Mouse (Mus musculus) stomach, embryonic 15.5 days (tissue): ENCODE measurements around the gene Sf3b1. TPM values are rescaled to one million over a fixed set of nuclear protein-coding genes. Genes with fewer than 3 reads are reported as not detected.
"Not testable (repeated sequence)": the region's sequence is repeated elsewhere in the genome, so short reads cannot be mapped to it uniquely, and the experiment has no call there.

Experiments used
- ATAC-seq: fragments of 200-750 bp; cut with Nextera tagmentation; 2 replicates; pipeline ENCODE4 v1.8.0; 2017; ENCODE audit warnings: low read depth, moderate number of reproducible peaks, moderate TSS enrichment; ENCODE audit not compliant: insufficient read depth, low FRiP score
- H3K27ac ChIP-seq: fragments of 300-500 bp; sonication (generic); 2 replicates; pipeline ENCODE4 v1.5.1; 2015; ENCODE audit warnings: mild to moderate bottlenecking, inconsistent platforms
- H3K27me3 ChIP-seq: fragments of 300-500 bp; sonication (generic); replicated peaks from 2 replicates; pipeline ENCODE4 v1.6.1; 2015; ENCODE audit warnings: inconsistent platforms
- H3K36me3 ChIP-seq: fragments of 300-500 bp; sonication (generic); 2 replicates; pipeline ENCODE4 v1.6.1; 2015; ENCODE audit warnings: inconsistent platforms
- H3K4me1 ChIP-seq: fragments of 300-500 bp; sonication (generic); 2 replicates; pipeline ENCODE4 v1.6.1; 2015; ENCODE audit warnings: inconsistent platforms
- H3K4me2 ChIP-seq: fragments of 300-500 bp; sonication (generic); 2 replicates; pipeline ENCODE4 v1.6.1; 2015; ENCODE audit warnings: mild to moderate bottlenecking, inconsistent platforms
- H3K4me3 ChIP-seq: fragments of 300-500 bp; sonication (generic); replicated peaks from 2 replicates; pipeline ENCODE4 v1.5.1; 2015; ENCODE audit warnings: inconsistent platforms
- H3K9ac ChIP-seq: fragments of 300-500 bp; sonication (generic); 2 replicates; pipeline ENCODE4 v1.6.1; 2015; ENCODE audit warnings: inconsistent platforms
- H3K9me3 ChIP-seq: fragments of 300-500 bp; sonication (generic); 2 replicates; pipeline ENCODE4 v1.6.1; 2016; ENCODE audit warnings: inconsistent platforms
- WGBS: fragments of 180-500 bp; shearing (Covaris S2); methylation state at CpG from one replicate; pipeline ENCODE4 v1.1.7; 2015; 5-methylcytosine and 5-hydroxymethylcytosine counted together
- polyA plus RNA-seq: library from polyadenylated mRNA; unstranded; fragments of >200 nt; fragmentation: Nextera tagmentation; extraction: Ambion mirVana; gene quantifications from 2 replicates; pipeline ENCODE4 v1.2.1, GENCODE M21; 2015

The Sf3b1 gene
- 259 and 270 TPM in 2 replicates for polyA plus RNA-seq

DNA sequence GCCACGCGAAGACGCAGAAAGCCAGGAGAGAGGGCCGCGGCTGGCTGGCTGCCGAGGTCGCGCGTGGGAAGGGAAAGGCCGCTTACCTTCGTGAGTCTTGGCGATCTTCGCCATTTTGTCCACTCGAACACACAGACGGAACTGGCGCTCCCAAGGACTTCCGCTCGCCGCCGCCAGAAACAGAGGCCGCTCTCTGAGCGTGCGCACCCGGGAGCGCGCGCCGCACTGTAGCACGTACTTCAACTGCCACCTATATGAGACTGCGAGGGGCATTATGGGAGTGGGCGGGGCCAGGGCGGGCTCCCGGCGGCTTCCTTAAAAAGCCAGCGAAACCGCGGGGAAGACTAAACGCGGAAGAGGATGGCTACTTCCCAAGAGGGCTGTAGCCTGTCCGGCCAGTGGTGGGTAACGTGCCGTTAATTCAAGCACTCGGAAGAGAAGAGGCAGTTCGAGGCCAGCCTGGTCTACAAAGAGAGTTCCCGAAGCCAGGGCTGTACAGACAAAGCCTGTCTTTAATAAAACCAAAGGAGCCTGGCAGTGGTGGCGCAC, at the start of gene Sf3b1:
TSS of gene Sf3b1 (minus strand) at position 229 of the 549 bp plus-strand sequence.
- H3K4me3 ChIP-seq: peak within 1 kb of the TSS; percentile 82
- peak within 1 kb of the TSS; percentile 60 for H3K4me2 ChIP-seq
- H3K4me1 ChIP-seq: no peaks in the 10 kb centered on the region
- no peaks in the 10 kb centered on the region for H3K27me3 ChIP-seq
- no peaks in the 10 kb centered on the region for H3K9me3 ChIP-seq
- 2% methylated on average over 46 of the region's 46 CpGs for WGBS
- H3K36me3 ChIP-seq: no peaks in the 10 kb centered on the region
- peak within 1 kb of the TSS; percentile 94 for H3K27ac ChIP-seq
- ATAC-seq: peak; percentile 99
- H3K9ac ChIP-seq: peak within 1 kb of the TSS; percentile 72

DNA sequence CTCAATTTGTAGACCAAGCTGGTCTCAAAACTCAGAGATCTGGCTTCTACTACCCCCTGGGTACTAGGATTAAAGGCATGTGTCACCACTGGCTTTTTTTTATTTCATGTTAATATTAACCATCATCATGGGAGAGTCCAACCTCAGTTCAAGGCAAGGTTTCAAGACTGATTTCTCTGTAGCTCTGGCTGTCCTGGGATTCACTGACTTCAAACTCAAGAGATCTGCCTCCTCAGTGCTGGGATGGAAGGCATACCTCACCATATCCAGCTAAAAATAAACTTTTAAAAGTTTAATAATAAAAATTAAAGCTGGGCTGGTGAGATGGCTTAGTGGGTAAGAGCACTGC, 49.1 kb upstream of the Sf3b1 start:
- Histone ChIP-seq H3K36me3 (peaks cover 28% of the 10 kb centered on the region), H3K9me3 (no peaks in the 10 kb centered on the region), H3K27me3 (no peaks in the 10 kb centered on the region), H3K4me2 (no peak overlapping the region), H3K27ac (no peak overlapping the region), H3K4me3 (no peak overlapping the region), H3K9ac (no peak overlapping the region), H3K4me1 (no peaks in the 10 kb centered on the region)
- ATAC-seq: no peak

DNA sequence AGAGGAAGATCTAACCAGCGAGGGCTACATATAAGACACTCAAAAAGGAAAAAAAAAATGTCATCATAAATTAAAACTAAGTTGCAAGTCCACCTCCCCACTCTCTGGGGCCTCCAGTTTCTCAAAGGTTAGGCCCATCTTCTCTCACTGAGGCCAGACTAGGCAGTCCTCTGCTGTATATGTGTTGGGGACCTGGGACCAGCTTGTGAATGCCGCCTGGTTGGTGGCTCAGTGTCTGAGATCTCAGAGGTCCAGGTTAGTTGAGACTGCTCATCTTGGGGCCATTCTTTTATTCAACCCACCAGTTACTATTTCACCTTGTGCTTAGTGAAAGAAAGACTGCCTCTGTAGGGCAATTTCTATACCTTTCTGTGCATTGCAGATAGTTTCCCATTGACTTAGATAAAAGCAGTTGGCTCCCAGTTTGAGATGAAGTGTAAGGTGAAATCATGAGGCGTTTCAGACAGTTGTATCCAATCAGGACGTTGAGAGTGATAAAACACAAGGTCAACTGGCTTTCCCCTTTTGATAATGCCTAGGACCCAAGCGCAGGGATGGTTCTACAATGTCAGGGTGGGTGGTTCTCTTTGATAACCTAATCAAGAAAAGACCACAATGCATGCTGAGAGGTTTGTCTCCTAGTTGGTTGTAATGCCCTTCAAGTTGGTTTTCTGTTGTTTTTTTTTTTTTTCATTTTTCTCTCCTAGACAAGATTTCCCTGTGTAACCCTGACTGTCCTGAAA, 48.5 kb upstream of the Sf3b1 start:
- H3K27ac ChIP-seq: no peak overlapping the region
- no peak overlapping the region for H3K4me3 ChIP-seq
- H3K4me1 ChIP-seq: no peaks in the 10 kb centered on the region
- no peak overlapping the region for H3K9ac ChIP-seq
- 62% methylated on average over 5 of the region's 5 CpGs for WGBS
- peak; percentile 58; the same call in 1 of the 2 replicates for ATAC-seq
- no peak overlapping the region for H3K4me2 ChIP-seq
- H3K36me3 ChIP-seq: peaks cover 23% of the 10 kb centered on the region
- no peaks in the 10 kb centered on the region for H3K9me3 ChIP-seq
- no peaks in the 10 kb centered on the region for H3K27me3 ChIP-seq

DNA sequence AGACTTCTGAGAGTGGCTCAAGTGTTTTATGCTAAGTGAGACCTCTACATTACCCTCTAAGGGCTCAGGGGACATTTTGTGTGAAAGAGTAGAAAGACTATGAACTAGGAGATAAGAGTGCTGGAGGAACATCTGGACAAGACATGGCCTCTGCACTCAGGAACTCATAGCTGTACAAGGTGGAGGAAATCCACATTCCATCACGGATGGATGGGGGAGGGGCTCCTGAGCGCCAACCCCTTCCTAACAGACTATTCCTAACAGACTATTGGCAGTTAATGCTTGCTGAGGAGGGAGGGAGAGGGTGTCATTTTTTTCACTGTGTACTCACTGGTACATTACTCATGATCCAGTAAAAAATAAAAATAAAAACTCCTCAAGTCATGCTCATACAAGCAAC, 47.5 kb upstream of the Sf3b1 start:
- 37% methylated on average over 2 of the region's 2 CpGs for WGBS

DNA sequence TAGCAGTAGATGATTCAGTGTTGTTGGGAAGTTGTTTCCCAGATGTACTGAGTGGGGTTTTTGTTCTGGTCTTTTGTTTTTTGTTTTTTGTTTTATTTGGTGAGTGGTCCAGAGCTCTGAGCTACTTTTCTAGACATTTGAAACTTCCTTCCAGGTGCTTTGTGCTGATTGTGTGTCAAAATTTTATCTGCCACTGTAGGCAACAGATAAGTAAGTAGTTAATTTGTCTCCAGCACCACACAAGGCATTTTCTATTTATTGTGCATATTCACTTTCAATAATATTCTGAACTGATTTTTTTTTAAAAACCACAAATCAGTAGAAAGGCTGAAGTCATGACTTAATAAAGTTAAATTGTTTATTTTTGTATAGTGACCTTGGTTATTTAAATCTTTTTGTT, 45.0 kb upstream of the Sf3b1 start:
- H3K4me2 ChIP-seq, H3K4me1 ChIP-seq, H3K27me3 ChIP-seq, H3K27ac ChIP-seq, H3K9ac ChIP-seq, ATAC-seq, H3K9me3 ChIP-seq, H3K4me3 ChIP-seq, H3K36me3 ChIP-seq: not testable (repeated sequence)

More for the DNA sequence above, 47.5 kb upstream of the Sf3b1 start:
- no peak for ATAC-seq
- H3K9me3 ChIP-seq: no peaks in the 10 kb centered on the region
- no peaks in the 10 kb centered on the region for H3K27me3 ChIP-seq
- H3K4me1 ChIP-seq: no peaks in the 10 kb centered on the region
- H3K4me3 ChIP-seq: no peak overlapping the region
- H3K27ac ChIP-seq: no peak overlapping the region
- no peak overlapping the region for H3K4me2 ChIP-seq
- no peak overlapping the region for H3K9ac ChIP-seq
- peaks cover 14% of the 10 kb centered on the region for H3K36me3 ChIP-seq

DNA sequence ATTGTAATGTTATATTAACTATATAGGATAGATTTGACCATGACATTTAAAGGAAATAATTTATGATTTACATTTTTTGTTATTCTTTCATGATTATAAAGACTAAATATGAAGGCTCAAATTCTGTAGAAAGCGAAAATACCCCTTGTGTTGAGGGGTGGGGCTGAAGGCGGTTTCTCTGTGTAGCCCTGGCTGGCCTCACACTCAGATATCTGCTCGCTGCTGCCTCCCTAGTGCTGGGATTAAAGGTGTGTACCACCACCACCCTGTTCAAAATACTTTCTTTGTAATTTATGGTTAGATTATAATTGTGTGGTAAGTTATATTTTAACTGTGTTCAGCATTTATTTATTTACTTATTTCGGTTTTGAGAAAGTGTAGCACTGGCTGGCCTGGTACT, 34.5 kb upstream of the Sf3b1 start:
- Histone ChIP-seq H3K9me3 (no peaks in the 10 kb centered on the region), H3K27ac (no peak overlapping the region), H3K4me2 (no peak overlapping the region), H3K9ac (no peak overlapping the region), H3K4me1 (no peaks in the 10 kb centered on the region), H3K27me3 (no peaks in the 10 kb centered on the region), H3K36me3 (peaks cover 10% of the 10 kb centered on the region; the same call in 1 of the 2 replicates), H3K4me3 (no peak overlapping the region)
- no peak for ATAC-seq
- WGBS: 87% methylated on average over 4 of the region's 4 CpGs

DNA sequence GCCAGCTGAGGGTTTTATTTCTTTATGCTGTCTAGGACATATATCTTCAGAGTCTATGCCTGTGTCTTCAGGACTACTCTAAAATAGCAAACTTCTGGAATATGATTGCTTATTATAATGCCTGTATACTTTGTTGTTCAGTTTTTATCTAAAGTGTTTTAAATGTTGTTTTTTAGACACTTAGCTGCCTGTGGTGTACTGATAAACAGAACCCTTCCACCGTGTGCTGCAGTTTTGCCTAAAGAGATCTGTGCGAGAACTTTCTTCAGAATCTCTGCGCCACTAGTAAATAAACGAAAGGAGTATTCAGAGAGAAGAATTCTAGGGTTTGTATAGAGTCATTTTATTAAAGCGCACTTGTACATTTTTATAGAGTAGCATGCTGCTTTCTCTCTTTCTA, 33.8 kb upstream of the Sf3b1 start:
- Histone ChIP-seq H3K36me3 (peaks cover 11% of the 10 kb centered on the region; the same call in 1 of the 2 replicates), H3K27me3 (no peaks in the 10 kb centered on the region), H3K9me3 (no peaks in the 10 kb centered on the region), H3K27ac (no peak overlapping the region), H3K4me3 (no peak overlapping the region), H3K9ac (no peak overlapping the region), H3K4me1 (no peaks in the 10 kb centered on the region), H3K4me2 (no peak overlapping the region)
- WGBS: 83% methylated on average over 5 of the region's 5 CpGs
- ATAC-seq: no peak

DNA sequence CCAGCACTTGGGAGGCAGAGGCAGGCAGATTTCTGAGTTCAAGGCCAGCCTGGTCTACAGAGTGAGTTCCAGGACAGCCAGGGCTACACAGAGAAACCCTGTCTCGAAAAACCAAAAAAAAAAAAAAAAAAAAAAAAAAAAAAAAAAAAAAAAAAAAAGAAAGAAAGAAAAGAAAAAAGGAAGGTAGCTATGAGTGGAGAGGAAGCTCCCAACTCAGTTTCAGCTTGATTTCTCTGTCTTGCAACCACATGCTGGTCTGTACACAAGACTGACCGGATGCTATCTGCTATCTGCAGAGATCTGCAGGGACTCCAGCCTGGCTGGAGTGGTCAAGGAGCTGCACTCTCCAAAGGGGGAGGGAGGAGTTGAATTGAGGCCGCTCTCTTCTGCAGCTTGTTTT, 31.1 kb upstream of the Sf3b1 start:
- H3K27ac ChIP-seq, ATAC-seq, H3K27me3 ChIP-seq, H3K4me1 ChIP-seq, H3K4me3 ChIP-seq, H3K9me3 ChIP-seq, H3K4me2 ChIP-seq, H3K36me3 ChIP-seq, H3K9ac ChIP-seq: not testable (repeated sequence)
- 84% methylated on average over 2 of the region's 3 CpGs for WGBS

DNA sequence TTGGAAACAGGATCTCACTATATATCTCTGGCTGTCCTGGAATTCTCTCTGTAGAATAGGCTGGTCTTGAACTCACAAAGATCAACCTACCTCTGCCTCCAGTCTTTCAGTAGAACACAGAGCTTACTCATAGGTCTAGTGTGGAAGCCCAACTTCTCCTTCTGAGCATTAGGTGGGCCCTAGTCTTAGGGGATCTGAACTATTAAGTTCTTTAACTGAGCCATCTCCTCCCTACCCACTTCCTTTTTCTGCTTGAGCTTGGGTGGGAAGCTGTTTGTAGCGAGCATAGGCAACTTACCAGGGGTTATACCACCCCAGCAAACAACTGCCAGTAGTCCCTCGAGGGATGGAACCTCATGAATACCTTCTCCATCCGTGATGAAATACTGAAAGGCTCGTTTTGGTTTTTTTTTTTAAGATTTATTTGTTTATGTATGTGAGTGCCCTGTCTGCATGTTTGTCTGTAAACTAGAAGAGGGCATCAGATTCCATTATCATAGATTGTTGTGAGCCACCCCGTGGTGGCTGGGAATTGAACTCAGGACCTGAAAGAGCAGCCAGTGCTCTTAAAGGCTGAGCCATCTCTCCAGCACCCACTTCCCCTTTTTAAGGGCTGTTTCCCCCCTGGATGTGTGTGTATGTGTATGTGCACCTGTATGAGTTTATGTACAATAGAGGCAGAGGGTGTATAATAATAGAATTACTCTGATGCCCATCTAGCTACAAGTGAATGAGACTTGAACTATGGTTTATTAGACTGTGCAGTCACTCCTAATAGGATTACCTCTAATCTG, 28.2 kb upstream of the Sf3b1 start:
- ATAC-seq: no peak
- WGBS: 79% methylated on average over 5 of the region's 5 CpGs
- Histone ChIP-seq H3K4me3 (no peak overlapping the region), H3K27me3 (no peaks in the 10 kb centered on the region), H3K36me3 (peaks cover 5% of the 10 kb centered on the region; the same call in 1 of the 2 replicates), H3K9ac (no peak overlapping the region), H3K4me1 (0 out of 2 replicates have a peak, but pooled peaks cover 4% of the 10 kb centered on the region), H3K27ac (no peak overlapping the region), H3K4me2 (no peak overlapping the region), H3K9me3 (no peaks in the 10 kb centered on the region)

DNA sequence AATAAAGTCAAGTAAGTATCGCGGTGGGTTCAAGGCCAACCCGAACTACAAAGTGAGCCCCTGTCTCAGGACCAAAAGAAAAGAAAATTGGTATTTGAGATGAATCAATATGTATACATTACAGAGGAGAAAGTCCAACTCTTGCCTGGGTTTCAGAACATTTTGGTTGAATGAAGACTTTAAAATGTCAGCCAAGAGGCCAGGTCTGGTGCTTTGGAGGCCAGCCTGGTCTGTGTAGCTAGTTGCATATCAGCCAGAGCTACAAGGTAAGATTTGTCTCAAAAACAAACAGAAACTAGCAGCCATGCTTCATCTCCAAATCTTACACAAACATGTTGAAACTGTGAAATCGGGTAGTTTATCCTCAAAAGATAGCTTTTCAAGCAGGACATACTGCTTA, 26.3 kb upstream of the Sf3b1 start:
- ATAC-seq: no peak
- Histone ChIP-seq H3K27me3 (no peaks in the 10 kb centered on the region), H3K36me3 (peaks cover 5% of the 10 kb centered on the region; the same call in 1 of the 2 replicates), H3K9me3 (no peaks in the 10 kb centered on the region), H3K4me3 (peak overlapping the region; percentile 68), H3K4me2 (peak overlapping the region; percentile 58), H3K9ac (no peak overlapping the region), H3K4me1 (0 out of 2 replicates have a peak, but pooled peaks cover 4% of the 10 kb centered on the region), H3K27ac (no peak overlapping the region)
- WGBS: 73% methylated on average over 4 of the region's 4 CpGs

DNA sequence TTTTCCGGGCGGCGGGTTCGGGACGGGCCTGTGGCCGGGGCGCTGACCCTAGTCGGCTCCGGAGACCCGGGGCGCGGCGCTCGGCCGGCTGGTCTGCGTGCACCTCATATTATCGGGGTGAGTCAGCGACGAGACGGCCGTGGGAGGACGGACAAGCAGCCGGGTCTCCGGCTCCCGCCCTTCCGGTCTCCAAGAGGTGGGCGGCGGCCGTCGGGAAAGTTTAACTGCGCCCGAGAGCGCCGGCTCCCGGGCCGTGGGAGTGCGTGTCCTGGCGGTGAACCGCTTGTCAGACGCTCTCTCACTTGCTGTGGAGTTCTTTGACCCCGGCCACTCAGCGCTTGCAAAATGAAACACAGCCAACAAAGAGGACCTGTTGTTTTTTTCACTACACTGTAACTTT, 25.7 kb upstream of the Sf3b1 start:
- under 1% methylated on average over 42 of the region's 42 CpGs for WGBS
- peaks cover 5% of the 10 kb centered on the region; the same call in 1 of the 2 replicates for H3K36me3 ChIP-seq
- H3K4me3 ChIP-seq: peak overlapping the region; percentile 68
- ATAC-seq: peak; percentile 74
- no peaks in the 10 kb centered on the region for H3K9me3 ChIP-seq
- H3K9ac ChIP-seq: peak overlapping the region; percentile 29; the same call in 1 of the 2 replicates
- no peaks in the 10 kb centered on the region for H3K27me3 ChIP-seq
- peak overlapping the region; percentile 58 for H3K4me2 ChIP-seq
- 0 out of 2 replicates have a peak, but pooled peaks cover 4% of the 10 kb centered on the region for H3K4me1 ChIP-seq
- peak overlapping the region; percentile 81 for H3K27ac ChIP-seq
